Mouse (Mus musculus) common myeloid progenitor, adult 5-6 weeks (primary cell): ENCODE measurements around the gene Hnrnph3. TPM values are rescaled to one million over a fixed set of nuclear protein-coding genes. Genes with fewer than 3 reads are reported as not detected.
"Not testable (repeated sequence)": the region's sequence is repeated elsewhere in the genome, so short reads cannot be mapped to it uniquely, and the experiment has no call there.

Experiments used
- ATAC-seq: replicated peaks from 2 replicates; pipeline ENCODE4 v1.8.0; 2016; ENCODE audit warnings: low read depth, mild to moderate bottlenecking, moderate TSS enrichment, inconsistent platforms; ENCODE audit not compliant: poor library complexity, severe bottlenecking
- total RNA-seq: library from RNA; stranded (forward); fragments of 200-1000, 187-1606 nt; gene quantifications from 2 replicates; pipeline ENCODE4 v1.2.3, GENCODE M21; 2017

Gene Hnrnph3
- total RNA-seq: 49.4 and 69.0 TPM in 2 replicates

GRCm38 (mm10) chr10:63023749-63024579 is at the start of gene Hnrnph3, which contains the start of gene Pbld2:
Gene Hnrnph3 (minus strand): TSS chr10:63024217.
Gene Pbld2 (plus strand): TSS chr10:63024315.
- peak; percentile 79 for ATAC-seq

GRCm38 (mm10) chr10:63065988-63066387 is 42.0 kb upstream of the Hnrnph3 start:
- peak; percentile 98 for ATAC-seq

GRCm38 (mm10) chr10:63065561-63065960 is 41.5 kb upstream of the Hnrnph3 start:
- no peak for ATAC-seq

GRCm38 (mm10) chr10:63064516-63064915 is 40.5 kb upstream of the Hnrnph3 start:
- no peak for ATAC-seq

GRCm38 (mm10) chr10:63063365-63063764 is 39.3 kb upstream of the Hnrnph3 start:
- ATAC-seq: no peak

GRCm38 (mm10) chr10:63062696-63063095 is 38.7 kb upstream of the Hnrnph3 start:
- no peak for ATAC-seq

GRCm38 (mm10) chr10:63061266-63061665 is 37.2 kb upstream of the Hnrnph3 start:
- no peak for ATAC-seq

GRCm38 (mm10) chr10:63060406-63060805 is 36.4 kb upstream of the Hnrnph3 start:
- ATAC-seq: no peak

GRCm38 (mm10) chr10:63059862-63060261 is 35.8 kb upstream of the Hnrnph3 start, which contains the start of gene Pbld1:
Gene Pbld1 (plus strand): TSS chr10:63060162.
- no peak for ATAC-seq

GRCm38 (mm10) chr10:63056966-63057750 is 33.1 kb upstream of the Hnrnph3 start:
- no peak for ATAC-seq

- ATAC-seq: no peak
These were observed 30.6 kb upstream of the Hnrnph3 start for GRCm38 (mm10) chr10:63054586-63054985.

GRCm38 (mm10) chr10:63054071-63054470 is 30.1 kb upstream of the Hnrnph3 start:
- not testable (repeated sequence) for ATAC-seq

- ATAC-seq: no peak
These were observed 29.0 kb upstream of the Hnrnph3 start for GRCm38 (mm10) chr10:63053007-63053406.

- no peak for ATAC-seq
These were observed 28.0 kb upstream of the Hnrnph3 start for GRCm38 (mm10) chr10:63052011-63052410.

GRCm38 (mm10) chr10:63051267-63051666 is 27.2 kb upstream of the Hnrnph3 start:
- ATAC-seq: no peak

GRCm38 (mm10) chr10:63049106-63049505 is 25.1 kb upstream of the Hnrnph3 start:
- no peak for ATAC-seq

- ATAC-seq: peak; percentile 29; the same call in 1 of the 2 replicates
These were observed 23.7 kb upstream of the Hnrnph3 start for GRCm38 (mm10) chr10:63047751-63048150.

- peak; percentile 60; the same call in 1 of the 2 replicates for ATAC-seq
These were observed 19.1 kb upstream of the Hnrnph3 start for GRCm38 (mm10) chr10:63043154-63043553.

- no peak for ATAC-seq
These were observed 16.0 kb upstream of the Hnrnph3 start for GRCm38 (mm10) chr10:63039867-63040628.
